Mouse (Mus musculus) kidney, embryonic 14.5 days (tissue): Measurements from ENCODE around the gene Rrp15. TPM values are rescaled to one million over a fixed set of nuclear protein-coding genes. Genes with fewer than 3 reads are reported as not detected.
"Not testable (repeated sequence)": the region's sequence is repeated elsewhere in the genome, so short reads cannot be mapped to it uniquely, and the experiment has no call there.

ENCODE experiments used
- ATAC-seq: fragments of 200-750 bp; cut with Nextera tagmentation; 2 replicates; pipeline ENCODE4 v1.8.0; 2017; ENCODE audit warnings: moderate number of reproducible peaks, mild to moderate bottlenecking, moderate TSS enrichment, moderate library complexity; ENCODE audit not compliant: low FRiP score, low TSS enrichment
- H3K27ac ChIP-seq: fragments of 300-500 bp; sonication (generic); 2 replicates; pipeline ENCODE4 v1.5.1; 2014; ENCODE audit warnings: low read depth, mild to moderate bottlenecking, low read length, moderate library complexity, mixed read lengths
- H3K27me3 ChIP-seq: fragments of 300-500 bp; sonication (generic); 2 replicates; pipeline ENCODE4 v1.6.1; 2014; ENCODE audit warnings: mild to moderate bottlenecking, low read length; ENCODE audit not compliant: control insufficient read depth, insufficient read depth
- H3K36me3 ChIP-seq: fragments of 300-500 bp; sonication (generic); 2 replicates; pipeline ENCODE4 v1.6.1; 2014; ENCODE audit warnings: low read length, mixed read lengths; ENCODE audit not compliant: control insufficient read depth, insufficient read depth
- H3K4me1 ChIP-seq: fragments of 300-500 bp; sonication (generic); 2 replicates; pipeline ENCODE4 v1.6.1; 2014; ENCODE audit warnings: low read length, mixed read lengths; ENCODE audit not compliant: control insufficient read depth, insufficient read depth
- H3K4me2 ChIP-seq: fragments of 300-500 bp; sonication (generic); replicated peaks from 2 replicates; pipeline ENCODE4 v1.6.1; 2014; ENCODE audit warnings: low read depth, mild to moderate bottlenecking, low read length
- H3K4me3 ChIP-seq: fragments of 300-500 bp; sonication (generic); 2 replicates; pipeline ENCODE4 v1.5.1; 2014; ENCODE audit warnings: mild to moderate bottlenecking, low read length
- H3K9ac ChIP-seq: fragments of 300-500 bp; sonication (generic); 2 replicates; pipeline ENCODE4 v1.6.1; 2014; ENCODE audit warnings: low read depth, mild to moderate bottlenecking, low read length, moderate library complexity
- H3K9me3 ChIP-seq: fragments of 300-500 bp; sonication (generic); 2 replicates; pipeline ENCODE4 v1.6.1; 2016; ENCODE audit warnings: low read length; ENCODE audit not compliant: control insufficient read depth
- WGBS: fragments of 180-500 bp; shearing (Covaris S2); extraction: QIAGEN DNeasy Blood & Tissue Kit; methylation state at CpG from one replicate; pipeline ENCODE4 v1.1.7; 2014; 5-methylcytosine and 5-hydroxymethylcytosine counted together
- polyA plus RNA-seq: library from polyadenylated mRNA; unstranded; fragments of >200 nt; fragmentation: Nextera tagmentation; extraction: Ambion mirVana; gene quantifications from 2 replicates; pipeline ENCODE4 v1.2.1, GENCODE M21; 2014

Gene Rrp15
- polyA plus RNA-seq, 1 experiment from 2014 or later = 86.7 TPM

DNA sequence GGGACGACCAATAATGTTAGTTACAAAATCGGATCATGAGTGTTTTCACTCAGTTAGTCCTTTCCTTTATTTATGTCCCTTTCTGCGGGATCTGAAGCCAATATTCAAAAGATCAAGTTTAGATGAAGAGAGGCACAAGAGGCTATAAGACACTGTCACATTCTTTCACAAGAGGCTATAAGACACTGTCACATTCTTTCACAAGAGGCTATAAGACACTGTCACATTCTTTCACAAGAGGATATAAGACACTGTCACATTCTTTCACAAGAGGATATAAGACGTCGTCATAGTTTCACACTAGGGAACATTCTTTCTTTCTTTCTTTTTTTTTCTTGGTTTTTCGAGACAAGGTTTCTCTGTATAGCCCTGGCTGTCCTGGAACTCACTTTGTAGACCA lies 14.3 kb upstream of the Rrp15 start:
- not testable (repeated sequence) for ATAC-seq, H3K27ac ChIP-seq, H3K4me3 ChIP-seq, H3K36me3 ChIP-seq, H3K4me2 ChIP-seq, H3K27me3 ChIP-seq, H3K9me3 ChIP-seq, H3K9ac ChIP-seq, H3K4me1 ChIP-seq
- WGBS = 70% methylated on average over 6 of the region's 6 CpGs

- ATAC-seq = peak; percentile 59; the same call in 1 of the 2 replicates
- no peaks in the 10 kb centered on the region for H3K36me3 ChIP-seq
- peaks cover 13% of the 10 kb centered on the region; the same call in 1 of the 2 replicates for H3K4me1 ChIP-seq
- H3K9me3 ChIP-seq = no peaks in the 10 kb centered on the region
- H3K9ac ChIP-seq = peak overlapping the region; percentile 88
- peak overlapping the region; percentile 77 for H3K4me2 ChIP-seq
- peak overlapping the region; percentile 81 for H3K4me3 ChIP-seq
- H3K27ac ChIP-seq = peak overlapping the region; percentile 74; the same call in 1 of the 2 replicates
- no peaks in the 10 kb centered on the region for H3K27me3 ChIP-seq
- 38% methylated on average over 10 of the region's 10 CpGs for WGBS
These were observed 621 bp upstream of the Rrp15 start for GRCm38 (mm10) chr1:186749675-186750283.

DNA sequence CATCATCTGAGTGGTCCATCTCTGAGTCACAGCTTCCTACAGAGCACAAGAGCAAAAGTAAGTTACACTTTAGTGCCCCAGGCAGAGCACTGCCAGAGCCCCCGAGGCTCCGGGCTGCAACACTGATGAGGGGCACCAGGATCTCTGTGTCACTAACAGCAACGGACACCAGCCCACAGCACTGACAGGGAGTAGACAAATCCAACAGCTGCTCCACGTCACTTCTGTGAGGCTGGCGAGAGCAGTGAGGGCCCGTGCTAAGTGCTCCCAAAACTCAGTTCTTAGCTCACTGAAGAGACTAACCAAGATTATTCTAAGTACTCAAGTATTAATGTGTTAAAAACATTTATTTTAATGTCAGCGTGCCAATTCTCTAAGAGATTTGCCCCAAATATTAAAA lies 9.3 kb downstream of the Rrp15 start:
- Histone ChIP-seq H3K4me3 (no peak overlapping the region), H3K9me3 (no peaks in the 10 kb centered on the region), H3K4me1 (no peaks in the 10 kb centered on the region), H3K36me3 (peaks cover 46% of the 10 kb centered on the region), H3K27me3 (no peaks in the 10 kb centered on the region), H3K4me2 (no peak overlapping the region), H3K27ac (no peak overlapping the region), H3K9ac (no peak overlapping the region)
- WGBS = 54% methylated on average over 7 of the region's 7 CpGs
- ATAC-seq = no peak

DNA sequence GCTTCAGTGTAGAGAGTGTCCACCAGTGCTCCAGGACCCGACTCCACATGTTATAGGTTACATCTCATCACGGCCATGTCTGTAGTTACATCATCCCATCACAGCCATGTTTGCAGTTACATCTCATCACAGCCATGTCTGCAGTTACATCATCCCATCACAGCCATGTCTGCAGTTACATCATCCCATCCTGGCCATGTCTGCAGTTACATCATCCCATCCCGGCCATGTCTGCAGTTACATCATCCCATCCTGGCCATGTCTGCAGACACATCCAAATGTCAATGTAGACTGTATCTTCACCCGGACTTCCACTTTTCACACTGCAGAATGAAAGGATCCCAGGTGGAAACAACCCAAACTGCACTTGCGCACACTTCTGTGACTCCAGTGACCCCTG lies 13.6 kb downstream of the Rrp15 start:
- 91% methylated on average over 5 of the region's 5 CpGs for WGBS
- no peak for ATAC-seq
- peaks cover 56% of the 10 kb centered on the region for H3K36me3 ChIP-seq

GRCm38 (mm10) chr1:186733052-186733451 lies 16.1 kb downstream of the Rrp15 start:
- no peak overlapping the region for H3K27ac ChIP-seq
- 94% methylated on average over 8 of the region's 8 CpGs for WGBS
- no peaks in the 10 kb centered on the region for H3K9me3 ChIP-seq
- no peak overlapping the region for H3K4me2 ChIP-seq
- H3K4me3 ChIP-seq = no peak overlapping the region
- H3K4me1 ChIP-seq = no peaks in the 10 kb centered on the region
- no peak for ATAC-seq
- H3K9ac ChIP-seq = no peak overlapping the region
- H3K36me3 ChIP-seq = peaks cover 42% of the 10 kb centered on the region
- no peaks in the 10 kb centered on the region for H3K27me3 ChIP-seq

More for the DNA sequence above, 13.6 kb downstream of the Rrp15 start:
- no peaks in the 10 kb centered on the region for H3K9me3 ChIP-seq
- H3K4me2 ChIP-seq = no peak overlapping the region
- H3K27ac ChIP-seq = no peak overlapping the region
- no peak overlapping the region for H3K4me3 ChIP-seq
- H3K9ac ChIP-seq = no peak overlapping the region
- no peaks in the 10 kb centered on the region for H3K27me3 ChIP-seq
- H3K4me1 ChIP-seq = no peaks in the 10 kb centered on the region

DNA sequence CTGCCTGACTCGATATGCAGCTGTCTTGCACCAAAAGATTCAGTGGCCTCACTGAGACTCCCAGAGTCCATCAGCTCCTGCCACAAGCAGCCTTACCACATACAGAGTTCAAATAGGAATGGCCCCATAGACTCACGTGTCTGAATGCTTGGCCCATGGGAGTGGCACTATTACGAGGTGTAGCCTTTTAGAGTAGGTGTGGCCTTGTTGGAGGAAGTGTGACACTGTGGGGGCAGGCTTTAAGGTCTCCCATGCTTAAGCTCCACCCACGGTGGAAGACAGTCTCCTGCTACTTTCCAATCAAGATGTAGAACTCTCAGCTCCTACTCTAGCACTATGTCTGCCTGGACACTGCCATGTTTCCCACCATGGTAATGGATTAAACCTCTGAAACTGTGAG lies 20.4 kb downstream of the Rrp15 start:
- whole genome bisulfite sequencing = 61% methylated on average over 4 of the region's 4 CpGs
- Histone ChIP-seq H3K27ac (no peak overlapping the region), H3K4me2 (no peak overlapping the region), H3K4me3 (no peak overlapping the region), H3K4me1 (0 out of 2 replicates have a peak, but pooled peaks cover 4% of the 10 kb centered on the region), H3K36me3 (peaks cover 3% of the 10 kb centered on the region; the same call in 1 of the 2 replicates), H3K9ac (no peak overlapping the region), H3K9me3 (no peaks in the 10 kb centered on the region), H3K27me3 (no peaks in the 10 kb centered on the region)
- no peak for ATAC-seq

DNA sequence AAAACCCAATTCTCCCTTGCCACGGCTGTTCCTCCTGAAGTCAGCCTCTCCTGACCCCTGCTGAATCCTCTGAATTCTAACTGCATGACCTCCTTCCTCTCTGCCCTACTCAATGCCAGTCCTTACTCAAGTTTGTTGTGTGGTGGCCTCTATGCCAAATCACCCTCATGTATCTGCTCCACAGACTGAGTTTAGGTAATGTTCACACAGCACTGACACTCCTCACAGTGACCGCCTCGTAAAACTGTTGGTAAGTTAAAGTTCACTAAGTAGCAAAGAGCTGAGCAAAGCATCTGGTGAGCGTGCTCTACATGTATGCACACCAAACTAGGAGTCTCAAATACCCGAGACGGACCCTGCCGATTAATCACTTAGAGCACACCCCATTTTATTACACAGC lies 23.0 kb downstream of the Rrp15 start:
- no peaks in the 10 kb centered on the region for H3K27me3 ChIP-seq
- no peak overlapping the region for H3K9ac ChIP-seq
- WGBS = 47% methylated on average over 7 of the region's 7 CpGs
- no peak overlapping the region for H3K27ac ChIP-seq
- 0 out of 2 replicates have a peak, but pooled peaks cover 4% of the 10 kb centered on the region for H3K4me1 ChIP-seq
- H3K36me3 ChIP-seq = peaks cover 3% of the 10 kb centered on the region; the same call in 1 of the 2 replicates
- ATAC-seq = no peak
- no peak overlapping the region for H3K4me2 ChIP-seq
- H3K9me3 ChIP-seq = no peaks in the 10 kb centered on the region
- no peak overlapping the region for H3K4me3 ChIP-seq

GRCm38 (mm10) chr1:186722299-186722698 lies 26.9 kb downstream of the Rrp15 start:
- Histone ChIP-seq H3K4me1 (0 out of 2 replicates have a peak, but pooled peaks cover 4% of the 10 kb centered on the region), H3K9me3 (no peaks in the 10 kb centered on the region), H3K9ac (no peak overlapping the region), H3K36me3 (peaks cover 19% of the 10 kb centered on the region), H3K4me3 (no peak overlapping the region), H3K27me3 (no peaks in the 10 kb centered on the region), H3K4me2 (no peak overlapping the region), H3K27ac (no peak overlapping the region)
- WGBS = 87% methylated on average over 9 of the region's 9 CpGs
- 0 out of 2 replicates have a peak, but pooled peaks have one; percentile 34 for ATAC-seq

- no peak overlapping the region for H3K4me3 ChIP-seq
- no peak overlapping the region for H3K9ac ChIP-seq
- no peaks in the 10 kb centered on the region for H3K27me3 ChIP-seq
- WGBS = 32% methylated on average over 12 of the region's 12 CpGs
- H3K4me2 ChIP-seq = no peak overlapping the region
- 0 out of 2 replicates have a peak, but pooled peaks cover 1% of the 10 kb centered on the region for H3K4me1 ChIP-seq
- no peaks in the 10 kb centered on the region for H3K9me3 ChIP-seq
- no peak overlapping the region for H3K27ac ChIP-seq
- ATAC-seq = peak; percentile 67
- H3K36me3 ChIP-seq = peaks cover 21% of the 10 kb centered on the region
These were observed 27.3 kb downstream of the Rrp15 start for GRCm38 (mm10) chr1:186721846-186722245.
